Mouse (Mus musculus): ENCODE data around the gene Umod. TPM values are rescaled to one million over a fixed set of nuclear protein-coding genes. Genes with fewer than 3 reads are reported as not detected.
A peak's percentile ranks its signal among the peaks of the same experiment; 100 is the strongest.

Umod gene
- polyA plus RNA-seq, 1 experiment: not detected

GRCm38 (mm10) chr7:119486683-119487082, 7.6 kb upstream of the Umod start:
- DNase-seq: no peak
- no peak overlapping the region for H3K27ac ChIP-seq (ENCODE audit: insufficient read depth, low read length)
- no peaks in the 10 kb centered on the region for H3K27me3 ChIP-seq (ENCODE audit: control insufficient read depth, insufficient read depth, low read length)
- H3K4me3 ChIP-seq (replicated peaks; ENCODE audit: insufficient read depth, low read depth, low read length): no peak overlapping the region
- WGBS: 88% methylated on average over 5 of the region's 5 CpGs
- no peaks in the 10 kb centered on the region for H3K4me1 ChIP-seq (ENCODE audit: control insufficient read depth, insufficient read depth, low read length)
- TF ChIP-seq POLR2A (IDR thresholded peaks at IDR 0.05; ENCODE audit: borderline replicate concordance, insufficient read depth, low read length) (no peak), CTCF (IDR thresholded peaks at IDR 0.05; ENCODE audit: borderline replicate concordance, insufficient read depth, low read depth, low read length) (no peak)

DNA sequence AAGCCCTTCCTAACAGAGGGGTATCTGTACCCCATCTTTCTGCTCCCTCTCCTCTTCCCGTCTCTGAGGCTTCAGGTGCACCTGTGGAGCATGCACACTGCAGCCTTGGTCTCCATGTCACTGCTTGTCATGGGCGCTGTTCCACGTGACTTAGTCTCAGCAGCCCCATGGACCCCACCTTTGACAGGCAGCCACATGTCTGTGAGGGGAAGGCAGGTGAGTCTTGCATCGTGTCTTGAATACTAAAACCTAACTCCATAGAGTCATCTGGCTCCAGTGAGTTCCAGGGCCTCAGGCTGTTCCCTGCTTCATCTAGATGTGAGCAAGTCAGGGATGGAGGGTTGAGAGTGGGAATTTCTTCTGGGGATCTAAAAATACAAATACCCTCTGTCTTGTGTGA, 5.1 kb upstream of the Umod start:
- Histone ChIP-seq H3K4me3 (replicated peaks; ENCODE audit: insufficient read depth, low read depth, low read length) (no peak overlapping the region), H3K27me3 (ENCODE audit: control insufficient read depth, insufficient read depth, low read length) (no peaks in the 10 kb centered on the region), H3K27ac (ENCODE audit: insufficient read depth, low read length) (no peak overlapping the region), H3K4me1 (ENCODE audit: control insufficient read depth, insufficient read depth, low read length) (no peaks in the 10 kb centered on the region)
- WGBS: 80% methylated on average over 4 of the region's 4 CpGs
- no peak for DNase-seq
- TF ChIP-seq CTCF (IDR thresholded peaks at IDR 0.05; ENCODE audit: borderline replicate concordance, insufficient read depth, low read depth, low read length) (no peak), POLR2A (IDR thresholded peaks at IDR 0.05; ENCODE audit: borderline replicate concordance, insufficient read depth, low read length) (no peak)

DNA sequence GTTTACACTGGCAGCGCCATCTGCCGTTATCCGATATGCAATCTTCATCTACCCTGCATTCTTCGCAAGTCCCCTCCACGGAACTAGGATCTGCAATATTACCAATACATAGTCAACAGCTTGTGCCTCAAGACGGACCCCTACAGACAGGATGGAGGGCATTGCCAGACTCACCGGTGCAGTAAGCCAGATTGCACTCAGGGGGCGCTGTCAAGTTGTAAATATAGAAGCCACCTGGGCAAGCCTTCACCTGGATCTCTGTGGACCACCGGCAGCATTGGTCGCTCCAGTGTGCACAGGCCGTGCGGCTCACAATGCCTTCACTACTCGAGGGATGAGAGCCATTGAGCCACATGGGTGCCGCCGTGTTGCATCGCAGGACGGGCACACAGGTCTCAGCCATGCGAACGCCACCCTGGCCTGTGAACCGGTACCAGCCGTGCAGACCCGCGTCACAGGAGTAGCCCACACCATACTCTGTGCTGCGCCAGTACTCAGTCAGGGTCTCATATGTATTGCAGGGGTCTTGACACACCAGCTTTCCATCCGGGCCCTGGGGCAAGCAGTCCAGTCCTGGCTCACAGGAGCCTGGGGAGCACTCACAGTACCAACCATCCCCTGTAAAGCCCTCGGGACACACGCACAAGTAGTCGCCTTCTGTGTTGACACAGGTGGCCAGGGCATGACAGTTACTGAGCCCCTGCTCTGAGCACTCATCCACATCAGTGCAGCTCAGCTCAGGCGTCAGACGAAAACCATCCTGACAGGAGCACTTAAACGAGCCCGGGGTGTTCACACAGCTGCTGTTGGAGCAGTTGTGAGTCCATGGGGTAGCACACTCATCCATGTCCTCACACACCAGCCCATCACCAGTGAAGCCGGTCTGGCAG, 2.3 kb downstream of the Umod start:
- TF ChIP-seq CTCF (IDR thresholded peaks at IDR 0.05; ENCODE audit: borderline replicate concordance, insufficient read depth, low read depth, low read length): no peak
- TF ChIP-seq POLR2A (IDR thresholded peaks at IDR 0.05; ENCODE audit: borderline replicate concordance, insufficient read depth, low read length): no peak
- WGBS: 68% methylated on average over 33 of the region's 33 CpGs

DNA sequence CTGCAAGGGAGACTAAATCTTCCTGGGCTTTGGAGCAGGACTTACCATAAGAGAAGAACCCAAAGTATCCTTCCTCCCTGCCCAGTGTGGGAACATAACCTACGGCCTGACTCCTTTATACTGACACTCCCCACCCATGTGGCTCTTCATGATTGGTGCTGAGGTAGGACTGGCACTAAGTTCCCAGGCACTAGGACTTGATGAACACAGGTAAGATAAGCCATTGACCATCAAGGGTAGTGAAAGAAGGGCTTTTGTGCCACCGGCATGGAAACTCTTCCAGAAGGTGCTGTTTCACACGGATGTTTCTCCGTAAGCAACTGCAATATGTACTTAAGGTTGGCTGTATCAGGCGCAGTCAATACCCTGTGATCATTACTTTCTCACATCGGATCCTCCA, 19.9 kb downstream of the Umod start, which contains the start of gene Gp2:
Gene Gp2 (minus strand): TSS at position 101 of the 400 bp plus-strand sequence.
- H3K27me3 ChIP-seq (ENCODE audit: control insufficient read depth, insufficient read depth, low read length): no peaks in the 10 kb centered on the region
- no peak within 1 kb of the TSS for H3K4me3 ChIP-seq (replicated peaks; ENCODE audit: insufficient read depth, low read depth, low read length)
- DNase-seq: no peak
- no peaks in the 10 kb centered on the region for H3K4me1 ChIP-seq (ENCODE audit: control insufficient read depth, insufficient read depth, low read length)
- no peak within 1 kb of the TSS for H3K27ac ChIP-seq (ENCODE audit: insufficient read depth, low read length)
- 93% methylated on average over 6 of the region's 6 CpGs for WGBS
- TF ChIP-seq CTCF (IDR thresholded peaks at IDR 0.05; ENCODE audit: borderline replicate concordance, insufficient read depth, low read depth, low read length) (no peak), POLR2A (IDR thresholded peaks at IDR 0.05; ENCODE audit: borderline replicate concordance, insufficient read depth, low read length) (no peak)

More for the DNA sequence above, 2.3 kb downstream of the Umod start:
- H3K27ac ChIP-seq (ENCODE audit: insufficient read depth, low read length): no peak overlapping the region
- no peaks in the 10 kb centered on the region for H3K27me3 ChIP-seq (ENCODE audit: control insufficient read depth, insufficient read depth, low read length)
- no peak overlapping the region for H3K4me3 ChIP-seq (replicated peaks; ENCODE audit: insufficient read depth, low read depth, low read length)
- H3K4me1 ChIP-seq (ENCODE audit: control insufficient read depth, insufficient read depth, low read length): no peaks in the 10 kb centered on the region
- DNase-seq: no peak

DNA sequence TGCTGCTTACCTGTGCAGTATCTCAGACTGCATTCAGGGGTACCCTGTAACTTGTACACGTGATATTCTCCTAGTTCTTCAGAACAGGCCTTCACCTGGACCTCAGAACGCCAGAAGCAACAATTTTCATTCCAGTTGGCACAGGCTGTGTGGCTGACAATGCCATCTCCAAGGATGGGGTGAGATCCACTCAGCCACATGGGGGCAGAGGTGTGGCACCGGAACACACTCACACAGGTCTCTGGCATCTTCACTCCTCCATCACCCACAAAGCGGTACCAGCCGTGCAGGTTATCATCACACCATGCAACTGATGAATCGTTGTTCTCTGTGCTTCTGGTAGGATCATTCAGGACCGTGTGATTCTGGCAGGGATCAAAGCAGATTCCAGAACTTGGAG, 24.9 kb downstream of the Umod start:
- no peak overlapping the region for H3K27ac ChIP-seq (ENCODE audit: insufficient read depth, low read length)
- no peak overlapping the region for H3K4me3 ChIP-seq (replicated peaks; ENCODE audit: insufficient read depth, low read depth, low read length)
- 73% methylated on average over 7 of the region's 7 CpGs for WGBS
- H3K27me3 ChIP-seq (ENCODE audit: control insufficient read depth, insufficient read depth, low read length): no peaks in the 10 kb centered on the region
- no peak for TF ChIP-seq POLR2A (IDR thresholded peaks at IDR 0.05; ENCODE audit: borderline replicate concordance, insufficient read depth, low read length)
- no peak for TF ChIP-seq CTCF (IDR thresholded peaks at IDR 0.05; ENCODE audit: borderline replicate concordance, insufficient read depth, low read depth, low read length)
- DNase-seq: no peak
- H3K4me1 ChIP-seq (ENCODE audit: control insufficient read depth, insufficient read depth, low read length): no peaks in the 10 kb centered on the region

DNA sequence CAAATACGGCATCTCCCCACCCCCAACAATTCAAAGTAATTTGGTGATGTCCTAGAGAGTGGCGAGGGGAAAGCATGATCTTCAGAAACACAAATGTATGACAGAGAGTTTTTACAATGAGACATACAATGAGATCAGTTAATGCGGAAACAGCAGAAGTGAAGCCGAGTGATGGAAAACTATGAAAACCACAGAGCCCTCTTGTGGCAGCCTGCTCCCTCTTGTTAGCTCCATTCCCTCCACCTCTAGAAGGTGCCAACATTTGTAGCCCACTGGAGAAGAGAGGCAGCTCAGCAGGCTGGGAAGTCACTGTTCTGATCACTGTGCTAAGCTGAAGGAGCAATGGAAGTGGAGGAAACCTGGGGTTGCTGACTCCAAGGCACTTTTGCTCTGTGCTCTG, 35.2 kb downstream of the Umod start:
- no peak for TF ChIP-seq POLR2A (IDR thresholded peaks at IDR 0.05; ENCODE audit: borderline replicate concordance, insufficient read depth, low read length)
- TF ChIP-seq CTCF (IDR thresholded peaks at IDR 0.05; ENCODE audit: borderline replicate concordance, insufficient read depth, low read depth, low read length): no peak
- H3K4me1 ChIP-seq (ENCODE audit: control insufficient read depth, insufficient read depth, low read length): no peaks in the 10 kb centered on the region
- H3K27ac ChIP-seq (ENCODE audit: insufficient read depth, low read length): no peak overlapping the region
- H3K27me3 ChIP-seq (ENCODE audit: control insufficient read depth, insufficient read depth, low read length): no peaks in the 10 kb centered on the region
- WGBS: 33% methylated on average over 4 of the region's 4 CpGs
- no peak overlapping the region for H3K4me3 ChIP-seq (replicated peaks; ENCODE audit: insufficient read depth, low read depth, low read length)
- DNase-seq: no peak

GRCm38 (mm10) chr7:119441938-119442337, 37.1 kb downstream of the Umod start:
- Histone ChIP-seq H3K27ac (ENCODE audit: insufficient read depth, low read length) (no peak overlapping the region), H3K27me3 (ENCODE audit: control insufficient read depth, insufficient read depth, low read length) (no peaks in the 10 kb centered on the region), H3K4me1 (ENCODE audit: control insufficient read depth, insufficient read depth, low read length) (no peaks in the 10 kb centered on the region), H3K4me3 (replicated peaks; ENCODE audit: insufficient read depth, low read depth, low read length) (no peak overlapping the region)
- TF ChIP-seq POLR2A (IDR thresholded peaks at IDR 0.05; ENCODE audit: borderline replicate concordance, insufficient read depth, low read length) (no peak), CTCF (IDR thresholded peaks at IDR 0.05; ENCODE audit: borderline replicate concordance, insufficient read depth, low read depth, low read length) (no peak)
- WGBS: 74% methylated on average over 1 of the region's 1 CpGs
- no peak for DNase-seq

DNA sequence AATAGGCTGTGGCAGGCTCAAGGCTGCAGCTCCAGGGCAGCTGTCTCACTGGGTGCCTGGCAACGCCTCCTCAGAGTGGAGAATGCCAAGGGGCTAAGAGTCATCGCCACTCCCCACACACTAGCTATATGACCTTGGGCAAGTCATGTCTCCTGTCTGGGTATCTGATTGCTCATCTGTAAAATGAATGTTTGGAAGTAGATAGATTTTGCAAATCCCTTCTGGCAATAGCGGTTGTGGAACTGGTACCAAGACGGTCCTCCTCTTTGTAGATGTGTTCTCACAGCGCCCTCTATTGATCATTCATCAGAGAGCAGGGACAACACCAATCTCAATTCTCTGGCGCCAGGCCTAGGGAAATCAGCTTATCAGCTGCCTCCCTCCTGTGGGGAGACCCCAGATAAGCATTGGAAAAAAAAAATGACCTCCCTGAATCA, 51.9 kb downstream of the Umod start:
- no peak overlapping the region for H3K4me3 ChIP-seq (replicated peaks; ENCODE audit: insufficient read depth, low read depth, low read length)
- no peaks in the 10 kb centered on the region for H3K4me1 ChIP-seq (ENCODE audit: control insufficient read depth, insufficient read depth, low read length)
- H3K27me3 ChIP-seq (ENCODE audit: control insufficient read depth, insufficient read depth, low read length): no peaks in the 10 kb centered on the region
- DNase-seq: peak; percentile 38 to 45
- peak; percentile 43; the same call in 1 of the 2 replicates for TF ChIP-seq CTCF (IDR thresholded peaks at IDR 0.05; ENCODE audit: borderline replicate concordance, insufficient read depth, low read depth, low read length)
- no peak for TF ChIP-seq POLR2A (IDR thresholded peaks at IDR 0.05; ENCODE audit: borderline replicate concordance, insufficient read depth, low read length)
- 5% methylated on average over 6 of the region's 6 CpGs for WGBS
- no peak overlapping the region for H3K27ac ChIP-seq (ENCODE audit: insufficient read depth, low read length)

All from cerebellum, adult 2 months (tissue).